Mouse (Mus musculus) T-cell, adult 2 months (primary cell): Measurements from ENCODE around the gene Ripk1.

Experiments used
- DNase-seq: peaks from one replicate; pipeline ENCODE4 v3.0.0; 2022; ENCODE audit warnings: low spot score

Gene Ripk1

DNA sequence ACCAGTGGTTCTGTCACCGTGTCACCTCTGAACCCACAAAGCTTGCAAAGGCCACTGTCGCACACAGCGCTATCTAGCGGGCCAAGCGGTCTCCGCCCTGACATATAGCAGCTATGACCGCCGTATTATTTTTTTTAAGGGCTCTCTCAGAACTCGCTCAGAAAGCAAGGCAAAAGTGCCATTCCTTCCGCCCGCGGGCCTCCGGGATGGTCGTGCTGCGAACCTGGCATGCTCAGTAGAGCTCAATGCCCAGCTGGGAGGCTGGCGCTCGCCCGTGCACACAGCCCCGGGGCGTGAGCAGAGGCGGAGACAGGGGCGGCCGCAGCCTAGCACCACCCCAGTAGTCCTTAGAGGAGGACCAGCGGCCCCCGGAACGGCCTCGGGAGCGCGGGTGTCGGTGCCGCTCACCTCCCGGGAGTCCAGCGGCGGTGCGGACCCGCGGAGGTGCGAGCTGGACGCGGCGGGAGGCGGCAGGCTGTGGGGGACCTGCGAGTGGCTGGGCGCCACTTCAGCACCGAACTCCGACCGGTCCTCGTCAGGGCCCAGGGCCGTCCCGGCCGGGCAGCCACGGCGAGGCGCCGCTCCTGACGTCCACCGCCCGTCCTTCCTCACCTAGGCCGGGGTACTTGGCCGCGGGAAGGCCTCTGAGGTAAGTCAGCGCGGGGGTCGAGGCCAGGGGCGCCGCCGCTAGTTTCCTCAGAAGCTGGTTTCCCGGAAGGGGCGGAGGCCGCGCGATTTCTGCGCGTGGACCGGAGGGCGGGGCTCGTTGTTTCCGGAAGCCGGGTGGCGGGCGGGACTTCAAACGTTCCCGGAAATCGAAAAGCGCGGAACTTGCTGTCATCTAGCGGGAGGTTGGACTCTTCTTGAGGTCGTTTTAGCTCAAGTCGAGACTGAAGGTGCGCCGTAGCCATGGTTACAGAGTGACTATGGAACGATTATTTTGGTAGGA, at the start of gene Ripk1, which contains the start of gene Serpinb6a:
Gene Ripk1, plus strand, starts transcription at position 306 of the 949 bp plus-strand sequence.
Gene Serpinb6a, minus strand, starts transcription at position 737 of the 949 bp plus-strand sequence.
- DNase-seq = peak; percentile 94

DNA sequence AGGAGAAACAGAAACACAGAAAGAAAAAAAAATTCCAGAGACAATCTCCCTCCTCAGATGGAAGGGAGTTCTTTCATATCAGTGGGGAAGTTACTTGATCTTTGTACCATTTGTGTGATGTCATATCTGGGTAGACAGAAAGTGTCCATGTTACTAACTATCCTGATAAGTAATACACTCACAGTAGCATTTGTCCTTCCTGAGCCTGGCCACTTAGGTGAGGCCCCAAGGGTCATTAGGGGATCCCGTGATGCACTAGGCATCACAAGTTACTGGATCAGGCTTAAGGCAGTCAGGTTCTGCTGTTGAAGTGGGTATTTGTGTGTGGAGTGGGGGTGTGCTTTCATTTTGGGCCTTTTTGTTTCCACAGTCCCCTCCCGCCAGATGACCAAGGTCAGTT, 49.2 kb upstream of the Ripk1 start:
- DNase-seq = no peak

DNA sequence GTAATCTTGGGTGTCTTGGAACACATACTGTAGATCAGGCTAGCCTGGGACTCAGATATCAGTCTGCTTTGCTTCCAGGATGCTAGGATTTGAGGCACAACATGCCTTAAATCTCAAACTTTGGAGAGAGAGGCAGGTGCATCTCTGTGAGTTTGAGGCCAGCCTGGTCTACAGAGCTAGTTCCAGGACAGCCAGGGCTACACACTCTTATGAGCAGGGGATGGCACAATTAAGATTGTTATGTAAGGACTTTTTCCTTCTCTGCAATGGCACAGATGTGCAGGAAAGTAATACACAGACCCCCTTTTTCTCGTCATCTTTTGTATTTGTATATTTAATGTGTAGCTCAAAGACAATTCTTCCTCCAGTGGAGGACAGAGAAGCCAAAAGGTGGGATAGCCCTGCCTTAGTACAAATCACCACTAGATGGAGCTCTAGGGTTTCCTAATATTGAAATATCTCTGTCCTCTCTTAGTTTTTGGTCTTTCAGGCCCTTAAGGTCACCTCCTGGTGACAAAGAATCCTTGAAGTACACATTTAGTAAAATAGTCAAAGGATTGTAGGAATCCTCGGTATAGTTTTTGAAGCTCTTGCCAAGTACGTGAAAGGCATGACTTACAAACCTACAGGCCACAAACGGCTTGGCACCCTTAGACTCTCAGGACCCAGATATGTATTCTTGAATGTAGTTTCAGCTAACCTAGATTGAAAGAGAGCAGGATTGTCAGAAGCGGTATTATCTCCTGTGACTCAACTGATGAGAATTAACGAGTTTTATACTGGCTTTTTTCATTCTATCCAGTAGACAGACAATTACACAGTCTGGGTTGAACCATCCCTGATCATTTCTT, 45.4 kb upstream of the Ripk1 start:
- peak; percentile 23 for DNase-seq

DNA sequence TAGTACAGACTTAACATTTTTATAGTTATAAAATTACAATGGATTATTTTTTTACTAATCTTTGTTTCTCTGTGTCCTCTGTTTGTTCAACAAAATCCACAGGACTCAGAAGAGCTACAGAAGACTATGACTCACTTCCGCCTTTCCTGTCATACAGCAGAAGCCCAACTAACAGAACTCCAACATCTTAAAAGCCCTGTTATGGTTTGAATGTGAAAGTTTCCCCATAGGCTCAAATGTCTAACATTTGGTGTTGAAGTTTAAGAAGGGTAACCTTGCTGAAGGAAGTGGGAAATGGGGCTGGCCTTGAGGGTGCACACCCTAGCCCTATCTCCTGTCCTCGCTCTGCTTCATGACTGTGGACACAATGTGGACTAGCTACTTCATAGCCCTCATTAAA, 42.4 kb upstream of the Ripk1 start:
- DNase-seq = no peak

DNA sequence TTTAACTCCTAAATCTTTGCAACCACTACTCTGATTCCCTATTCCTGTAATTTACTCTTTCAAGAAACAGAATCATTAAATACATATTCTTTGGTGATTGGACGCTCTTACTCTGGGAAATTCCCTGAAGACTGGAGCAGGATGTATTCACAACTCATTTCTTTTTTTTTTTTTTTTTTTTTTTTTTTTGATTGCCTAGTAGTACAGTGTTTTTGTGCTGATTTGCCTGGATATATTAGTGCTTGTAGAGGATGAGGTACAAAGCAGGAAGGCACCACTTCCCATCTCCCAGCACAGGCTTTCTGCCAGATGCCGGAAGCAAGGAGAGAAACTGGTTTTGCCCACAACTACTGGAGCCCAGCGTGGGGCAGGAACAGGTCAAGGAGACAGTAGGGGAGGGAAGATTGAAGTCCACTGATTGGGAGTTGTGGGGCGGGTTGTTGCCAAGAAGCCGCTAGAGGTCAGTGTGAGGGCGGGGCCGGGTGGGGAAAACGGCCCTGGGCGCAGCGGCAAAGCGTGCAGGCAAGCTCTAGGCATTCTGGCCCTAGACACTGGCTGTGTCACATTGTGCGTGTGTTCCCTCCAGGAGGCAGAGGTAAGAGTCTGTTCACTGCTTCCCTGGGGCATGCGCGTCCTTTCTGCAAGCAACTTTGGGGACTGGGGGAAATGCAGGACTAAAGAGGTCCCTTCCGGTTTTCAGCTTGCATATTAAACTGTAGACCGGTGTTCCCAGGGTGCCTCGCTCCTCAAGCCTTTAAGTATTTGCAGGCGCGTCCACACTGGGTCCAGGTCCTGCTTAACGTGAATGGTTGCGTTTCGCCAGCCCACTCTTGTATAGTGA, 37.7 kb upstream of the Ripk1 start, which contains the start of gene Nqo2:
Gene Nqo2, plus strand, starts transcription at position 482 of the 841 bp plus-strand sequence.
- peak; percentile 6 for DNase-seq

DNA sequence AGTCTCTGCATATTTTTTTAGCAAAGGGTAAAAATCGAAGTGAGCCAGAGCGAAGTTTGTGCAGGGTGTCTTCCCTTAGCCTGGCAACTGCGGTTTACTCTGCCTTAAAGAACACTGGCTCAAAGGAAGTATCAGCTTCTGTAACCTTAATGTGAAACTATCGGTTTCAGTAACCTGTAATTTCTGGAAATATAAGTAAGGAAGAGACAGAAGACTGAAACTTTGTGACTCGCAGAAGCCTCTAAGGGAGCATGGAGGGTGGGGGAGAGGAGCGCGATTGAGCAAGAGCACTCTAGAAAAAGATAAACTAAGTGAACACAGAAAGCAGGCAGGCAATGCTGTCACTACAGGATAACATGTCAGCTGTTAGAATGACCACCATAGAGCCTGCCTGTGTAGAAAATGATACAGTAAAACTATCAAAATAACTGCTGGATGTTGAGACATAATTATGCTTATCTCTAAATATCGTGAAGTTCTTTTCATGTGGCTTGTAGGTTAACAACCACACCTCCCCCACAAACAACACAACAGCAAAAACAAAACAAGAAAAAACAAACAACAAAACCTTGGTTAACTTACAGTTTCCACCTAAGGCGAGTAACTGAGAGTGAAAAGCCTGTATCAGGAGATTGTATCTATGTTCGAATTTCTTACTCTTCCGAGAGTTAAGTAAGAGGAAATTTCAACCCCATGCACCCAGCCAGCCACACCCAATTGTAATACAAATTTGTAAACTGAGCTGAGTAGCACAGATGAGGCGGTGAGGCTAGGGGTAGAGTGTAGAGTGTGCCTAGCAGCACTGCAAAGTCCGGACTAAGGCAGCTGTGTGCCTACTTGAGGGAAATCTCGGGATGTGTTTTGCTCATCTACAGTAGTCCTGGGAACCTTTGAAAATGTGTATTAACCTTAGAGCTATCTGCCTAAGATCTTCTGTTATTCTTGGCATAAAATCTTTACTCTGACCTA, 36.8 kb upstream of the Ripk1 start:
- DNase-seq = no peak

DNA sequence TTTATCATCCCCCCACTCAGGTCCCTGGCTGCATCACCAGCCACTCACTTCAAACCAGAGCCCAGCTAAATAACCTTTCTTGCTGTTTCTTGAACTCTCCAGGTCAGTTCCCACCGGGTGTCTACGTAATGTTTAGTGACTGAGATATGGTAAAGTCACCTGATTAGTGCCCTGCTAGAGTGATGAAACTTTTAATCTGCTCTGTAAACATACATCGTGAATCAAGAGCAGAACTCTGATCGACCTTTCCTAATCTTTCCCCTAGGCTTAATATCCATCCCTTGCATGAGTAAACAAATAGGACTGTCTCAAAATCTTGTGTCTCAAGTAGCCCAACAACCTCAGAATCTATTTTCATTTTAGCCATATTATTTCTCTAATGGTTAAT, 36.1 kb upstream of the Ripk1 start:
- DNase-seq = no peak

DNA sequence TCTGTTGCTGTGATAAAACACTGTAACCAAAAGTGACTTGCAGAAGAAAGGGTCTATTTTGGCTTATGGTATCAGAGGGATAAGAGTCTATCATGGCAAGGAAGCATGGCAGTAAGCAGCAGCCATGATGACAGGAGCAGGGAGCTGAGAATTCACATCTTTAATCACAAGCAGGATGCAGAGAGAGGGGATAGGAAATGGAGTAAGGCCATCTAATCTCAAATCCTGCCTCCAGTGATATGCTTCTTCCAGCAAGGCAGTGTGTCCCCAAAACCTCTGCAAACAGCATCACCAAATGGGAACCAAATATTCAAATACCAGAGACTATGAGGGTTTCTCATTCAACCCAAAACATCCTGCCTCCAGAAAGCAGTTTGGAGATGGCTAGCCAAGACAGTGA, 35.6 kb upstream of the Ripk1 start:
- DNase-seq = no peak

DNA sequence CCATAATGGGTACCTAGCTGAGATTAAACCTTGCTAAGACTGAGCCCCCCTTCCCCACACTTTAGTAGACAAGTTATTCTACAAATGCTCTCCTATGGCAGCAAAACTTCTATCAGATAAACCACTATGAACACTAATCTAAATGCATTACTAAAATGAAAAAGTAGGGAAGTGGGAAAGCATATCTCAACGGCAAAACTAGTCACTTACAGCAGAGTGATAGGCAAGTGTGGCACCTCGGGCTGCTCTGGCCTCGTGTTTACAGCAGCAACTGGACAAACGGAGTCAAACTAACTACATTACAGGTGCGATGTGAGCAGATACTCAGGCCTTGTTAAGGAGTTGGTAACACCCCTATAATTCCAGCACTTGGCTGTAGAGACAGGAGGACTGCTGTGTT, 12.5 kb upstream of the Ripk1 start:
- DNase-seq = no peak

DNA sequence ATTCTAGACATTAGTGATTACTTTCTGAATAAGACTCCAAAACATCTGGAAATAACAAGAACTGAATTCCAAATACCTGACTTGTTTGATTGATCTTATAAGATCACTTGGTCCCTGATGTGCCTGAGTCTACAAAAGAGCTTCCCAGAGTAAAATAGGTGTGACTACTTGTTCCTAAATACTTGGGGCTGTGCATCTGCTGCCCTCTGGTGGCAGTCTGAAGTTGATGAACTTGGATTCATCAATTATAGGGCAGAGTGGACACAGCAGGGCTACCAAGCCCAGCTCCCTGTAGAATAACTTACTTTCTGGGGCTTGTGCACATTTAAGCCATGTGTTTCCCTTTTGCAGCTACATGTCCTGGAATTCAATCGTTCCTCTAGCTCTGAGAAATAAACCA, 7.0 kb upstream of the Ripk1 start:
- DNase-seq = peak; percentile 56

DNA sequence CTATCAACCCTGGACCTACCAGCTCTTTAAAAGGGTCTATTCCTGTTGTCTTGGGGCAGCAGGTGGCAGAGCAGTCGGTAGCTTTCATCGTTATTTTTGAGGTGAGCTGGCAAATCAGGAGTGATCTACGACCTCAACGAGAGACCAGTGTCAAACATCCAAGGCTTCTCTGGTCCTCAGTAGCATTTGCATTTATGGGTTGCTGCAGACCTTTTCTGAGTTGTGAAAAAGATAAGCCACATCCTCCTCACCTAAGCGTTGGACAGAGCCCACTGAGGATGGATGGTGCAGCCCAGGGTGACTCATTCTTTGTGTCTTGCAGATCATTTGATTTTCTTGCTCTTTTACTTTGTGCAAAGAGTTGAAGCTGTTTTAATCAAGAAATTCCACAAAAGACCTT, 895 bp downstream of the Ripk1 start:
- DNase-seq = no peak

DNA sequence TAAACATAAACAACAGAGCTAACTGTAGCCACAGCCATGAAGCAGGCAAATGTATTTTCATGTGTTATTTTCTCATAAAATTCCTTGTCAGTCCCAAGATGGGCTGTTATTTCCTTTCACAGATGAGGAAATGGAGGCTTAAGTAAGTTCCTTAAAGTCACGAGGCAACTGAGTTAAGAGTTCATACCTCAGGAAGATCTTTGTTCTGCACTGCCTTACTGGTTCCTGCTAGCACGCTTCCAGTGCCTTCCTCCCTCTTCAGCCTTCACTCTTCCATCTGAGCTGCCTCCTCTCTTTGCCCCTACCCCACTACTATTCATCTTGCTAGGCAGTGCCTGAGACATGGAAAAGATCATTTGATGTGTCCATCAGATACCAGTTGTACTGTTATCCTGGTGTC, 5.1 kb downstream of the Ripk1 start:
- DNase-seq = no peak

DNA sequence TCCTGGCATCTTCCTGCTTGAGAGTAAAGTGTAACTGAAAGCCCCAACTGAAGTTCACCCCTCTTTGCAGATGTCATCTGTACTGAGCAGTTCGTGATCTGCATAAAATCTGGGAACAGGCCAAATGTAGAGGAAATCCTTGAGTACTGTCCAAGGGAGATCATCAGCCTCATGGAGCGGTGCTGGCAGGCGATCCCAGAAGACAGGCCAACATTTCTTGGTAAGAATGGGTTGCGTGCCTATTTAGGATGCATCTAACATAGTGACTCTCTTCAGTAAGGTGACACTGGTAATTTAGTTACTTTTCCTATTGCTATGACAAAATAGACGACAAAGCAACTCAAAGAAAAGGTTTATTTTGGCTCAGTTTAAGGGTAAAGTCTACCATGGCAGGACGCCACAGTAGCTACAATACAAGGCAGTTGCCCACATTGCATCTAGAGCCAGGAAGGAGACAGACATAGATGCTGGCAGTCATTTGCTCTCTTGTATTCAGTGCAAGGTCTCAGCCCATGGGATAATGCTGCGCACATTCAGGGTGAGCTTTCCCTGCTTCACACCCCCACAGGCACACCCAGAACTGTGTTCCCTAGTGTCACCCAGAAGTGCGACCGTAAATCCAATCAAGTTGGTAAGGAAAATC, 14.9 kb downstream of the Ripk1 start:
- no peak for DNase-seq

DNA sequence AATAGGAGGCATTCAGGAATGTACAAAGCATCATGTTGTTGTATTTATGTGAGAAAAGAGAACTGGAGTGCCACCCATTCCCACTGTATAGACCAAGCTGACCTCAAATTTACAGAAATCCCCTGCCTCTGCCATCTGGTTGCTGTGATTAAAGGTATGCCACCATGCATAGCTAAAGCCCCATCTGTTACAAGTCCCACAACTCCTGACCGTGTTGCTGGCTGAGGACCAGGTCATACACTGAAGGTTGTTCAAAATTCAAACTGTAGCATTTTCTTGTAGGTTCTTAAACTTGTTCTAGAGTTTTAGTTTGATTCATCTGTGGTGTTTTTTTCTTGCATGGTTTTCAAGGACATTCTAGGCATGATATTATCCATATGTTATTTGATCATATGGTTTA, 16.4 kb downstream of the Ripk1 start:
- DNase-seq = no peak

DNA sequence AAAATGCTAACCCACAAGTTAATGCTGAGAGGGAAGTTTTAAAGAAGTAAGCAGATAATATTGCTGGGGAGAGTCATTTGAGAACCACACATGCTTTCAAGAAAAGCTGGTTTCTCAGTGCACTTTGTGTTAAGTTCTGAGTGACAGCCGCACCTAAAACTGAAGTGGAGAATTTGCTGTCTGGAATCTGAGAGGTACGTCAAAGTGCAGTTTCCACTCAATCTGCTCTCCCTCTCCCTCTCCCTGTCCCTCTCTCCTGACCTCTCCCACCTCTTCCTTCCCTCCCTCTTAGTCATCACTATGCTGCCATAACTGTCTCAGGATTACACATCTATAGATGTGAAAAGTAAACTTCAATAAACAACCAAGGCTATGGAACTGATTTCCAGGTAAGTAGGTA, 19.8 kb downstream of the Ripk1 start:
- DNase-seq = no peak

DNA sequence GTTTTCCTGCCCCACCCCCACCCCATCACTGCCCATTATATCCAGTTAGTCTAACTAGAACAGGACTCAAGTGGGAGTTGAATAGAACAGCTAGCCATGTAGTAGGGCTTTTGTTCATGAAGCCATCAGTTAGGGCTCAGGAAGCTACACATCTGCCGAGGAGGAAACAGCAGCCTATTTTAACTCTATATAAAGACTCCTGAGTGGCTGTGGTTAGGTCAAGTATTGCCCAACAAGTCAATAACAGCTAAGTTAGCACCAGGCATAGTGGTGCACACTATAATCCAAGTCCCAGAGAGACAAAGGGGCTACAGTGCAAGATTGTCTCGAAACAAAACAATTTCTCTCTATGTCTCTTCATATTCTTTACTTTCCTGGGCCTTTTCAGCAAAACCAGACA, 29.9 kb downstream of the Ripk1 start:
- no peak for DNase-seq

DNA sequence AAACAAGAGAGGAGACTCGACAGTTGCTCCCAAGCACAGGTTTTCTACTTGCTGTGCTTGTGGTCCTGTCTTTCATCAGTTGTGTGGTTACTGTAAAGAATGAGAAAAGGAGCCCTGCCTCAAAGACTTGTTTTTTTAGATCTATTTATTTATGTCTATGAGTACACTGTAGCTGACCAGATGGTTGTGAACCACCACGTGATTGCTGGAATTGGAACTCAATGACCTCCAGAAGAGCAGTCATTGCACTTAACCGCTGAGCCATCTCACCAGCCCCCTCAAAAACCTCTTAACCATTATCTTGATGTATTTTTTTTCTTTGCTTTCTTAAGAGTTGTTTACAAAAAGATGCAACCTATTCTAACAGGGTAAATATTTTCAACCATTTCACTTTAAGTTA, 33.3 kb downstream of the Ripk1 start:
- DNase-seq = no peak

DNA sequence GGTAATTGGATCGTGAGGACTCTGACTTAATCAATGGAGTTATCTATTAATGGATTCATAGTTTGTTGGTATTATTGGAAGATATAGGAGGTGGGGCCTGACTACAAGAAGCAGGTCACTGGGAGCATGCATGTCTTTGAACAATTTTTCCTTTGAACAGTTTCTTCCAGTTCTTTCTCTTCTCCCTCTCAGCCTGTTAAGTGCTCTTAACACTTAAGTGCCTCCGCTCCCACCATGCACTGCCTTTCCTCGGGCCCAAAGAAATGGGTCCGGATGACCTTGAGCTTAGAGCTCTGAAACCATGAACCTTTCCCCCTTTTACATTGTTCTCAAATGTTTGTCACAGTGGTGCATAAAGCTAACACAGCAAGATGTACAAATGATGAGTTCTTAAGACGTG, 34.6 kb downstream of the Ripk1 start:
- DNase-seq = no peak

DNA sequence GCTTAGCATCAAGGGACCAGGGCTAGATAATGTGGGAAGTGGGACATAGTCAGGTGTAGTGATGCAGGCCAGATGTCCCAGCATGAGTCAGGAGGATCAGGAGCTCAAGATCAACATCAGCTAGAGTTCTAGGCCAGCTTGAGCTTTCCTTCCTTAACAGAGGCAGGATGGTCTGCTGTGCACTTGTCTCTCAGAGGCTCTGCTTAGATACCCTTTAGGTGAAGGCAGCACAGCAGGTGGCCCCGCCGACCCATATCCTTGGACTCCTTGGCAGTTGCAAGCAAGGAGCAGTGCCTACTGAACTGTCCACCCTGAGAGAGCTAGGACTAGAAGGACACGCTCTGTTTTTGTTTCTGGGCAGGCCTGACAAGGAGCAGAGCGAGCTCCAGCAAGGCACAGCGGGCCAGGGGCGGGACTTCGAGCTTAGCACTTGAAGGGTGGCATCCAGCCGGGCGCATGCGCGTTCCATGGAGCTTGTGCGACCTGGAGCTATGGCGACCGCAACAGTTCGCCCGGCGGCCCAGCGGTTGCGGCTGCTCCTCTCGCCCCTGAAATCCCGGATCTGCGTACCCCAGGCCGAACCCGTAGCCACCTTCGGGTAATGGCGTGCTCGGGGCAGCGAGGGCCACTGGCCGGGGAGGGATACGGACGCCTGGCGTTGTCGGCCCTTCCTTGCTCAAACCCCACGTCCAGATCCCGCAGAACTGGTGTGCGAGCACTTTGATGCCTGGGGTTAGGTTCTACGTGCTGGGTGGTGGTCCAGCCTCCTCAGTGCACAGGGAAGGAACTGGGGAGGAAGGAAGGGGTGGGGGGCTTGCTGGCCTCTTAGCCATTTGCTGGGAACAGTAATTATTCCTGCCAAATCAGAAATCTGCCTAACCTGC, 35.3 kb downstream of the Ripk1 start, which contains the start of gene Bphl:
Gene Bphl, plus strand, starts transcription at position 426 of the 884 bp plus-strand sequence.
- peak; percentile 89 for DNase-seq
